In genomic region chr7:127770039-127770905, GRCm38 (mm10) we compare ENCODE assay signal across 8 mouse cellular contexts. TPM values are rescaled to one million over a fixed set of nuclear protein-coding genes. Genes with fewer than 3 reads are reported as not detected.
A peak's percentile ranks its signal among the peaks of the same experiment; 100 is the strongest.
DNase-seq lines count a peak whose midpoint lies in the region; ATAC-seq and TF ChIP-seq lines count a peak whose summit lies in the region.

No protein-coding gene starts in this region.

- TF ChIP-seq CTCF in heart, adult 2 months (IDR thresholded peaks at IDR 0.05) = no peak
- TF ChIP-seq CTCF in ES-Bruce4 (IDR thresholded peaks at IDR 0.05; ENCODE audit: low read depth, low read length) = no peak

- peak; percentile 6; the same call in 1 of the 2 replicates for ATAC-seq in erythroblast, adult 5-6 weeks (replicated peaks; ENCODE audit: low FRiP score, poor library complexity, severe bottlenecking)

- peak overlapping the region; percentile 93 for H3K27ac ChIP-seq in heart, adult 2 months
- peak overlapping the region; percentile 88 for H3K27ac ChIP-seq in ES-Bruce4 (ENCODE audit: insufficient read depth, low read length)

- no peaks in the 10 kb centered on the region for H3K36me3 ChIP-seq in heart, adult 2 months (ENCODE audit: control insufficient read depth, insufficient read depth, low read length)
- peaks cover under 1% of the 10 kb centered on the region; the same call in 1 of the 2 replicates for H3K36me3 ChIP-seq in ES-Bruce4 (ENCODE audit: control insufficient read depth, insufficient read depth, low read length, poor library complexity, severe bottlenecking)

- peaks cover 4% of the 10 kb centered on the region; the same call in 1 of the 2 replicates for H3K4me1 ChIP-seq in heart, adult 2 months (ENCODE audit: control insufficient read depth, insufficient read depth, low read length)
- no peaks in the 10 kb centered on the region for H3K4me1 ChIP-seq in ES-Bruce4 (ENCODE audit: control insufficient read depth, insufficient read depth, low read length)

- no peak for TF ChIP-seq POLR2A in heart, adult 2 months (IDR thresholded peaks at IDR 0.05; ENCODE audit: insufficient read depth, low read depth, low read length)
- no peak for TF ChIP-seq POLR2A in ES-Bruce4 (IDR thresholded peaks at IDR 0.05; ENCODE audit: insufficient read depth, low read length)

- H3K79me2 ChIP-seq in heart, adult 2 months (replicated peaks; ENCODE audit: control insufficient read depth, insufficient read depth, low read length) = no peaks in the 10 kb centered on the region

- H3K9ac ChIP-seq in heart, adult 2 months (ENCODE audit: low read depth, low read length) = peak overlapping the region; percentile 99
- peak overlapping the region; percentile 78 for H3K9ac ChIP-seq in ES-Bruce4 (ENCODE audit: low read depth, poor library complexity, severe bottlenecking)

- H3K27me3 ChIP-seq in heart, adult 2 months (ENCODE audit: control insufficient read depth, insufficient read depth, low read length) = no peaks in the 10 kb centered on the region
- H3K27me3 ChIP-seq in ES-Bruce4 (ENCODE audit: control insufficient read depth, insufficient read depth, low read length, poor library complexity, severe bottlenecking) = no peaks in the 10 kb centered on the region

- 0 out of 2 replicates have a peak, but pooled peaks have one; percentile 11 for TF ChIP-seq EP300 in heart, adult 2 months (IDR thresholded peaks at IDR 0.05; ENCODE audit: insufficient read depth, low read depth, low read length)
- TF ChIP-seq EP300 in ES-Bruce4 (IDR thresholded peaks at IDR 0.05; ENCODE audit: insufficient read depth, low read depth, low read length) = no peak

- H3K9me3 ChIP-seq in ES-Bruce4 (replicated peaks; ENCODE audit: control insufficient read depth, insufficient read depth, low read length, poor library complexity, severe bottlenecking) = no peaks in the 10 kb centered on the region

- peak overlapping the region; percentile 93 for H3K4me3 ChIP-seq in heart, adult 2 months
- peak overlapping the region; percentile 71 for H3K4me3 ChIP-seq in ES-Bruce4 (ENCODE audit: low read depth, low read length)

- 3% methylated on average over 27 of the region's 27 CpGs for WGBS in heart, adult 2 months

- peak; percentile 28 to 40 for DNase-seq in heart, adult 2 months
- DNase-seq in heart, postnatal 4 days = no peak
- DNase-seq in kidney, postnatal 10 days = peak; percentile 26
- peak; percentile 37 for DNase-seq in naive thymus-derived CD4-positive, alpha-beta T cell, adult 2 months (ENCODE audit: low read depth)
- DNase-seq in layer of hippocampus, postnatal 36 days = no peak
- DNase-seq in layer of hippocampus, adult 9-10 months (ENCODE audit: low spot score) = no peak

- intact Hi-C loops in heart, adult 2 months (cut with DNase I) = no loop called here

RNA-seq across cellular contexts. Expression of gene Orai3, which starts 0.7 kb away (rescaled TPM):
- 10 to 100 TPM; 21.9 to 23.5 TPM for total RNA-seq in heart, adult 2 months (2021)
- 27.5 and 31.7 TPM in 2 replicates for polyA plus RNA-seq in heart, adult 2 months (2012; rRNA removed)
- 10 to 100 TPM; 14.7 to 14.8 TPM for total RNA-seq in heart, postnatal 4 days (2021)
- 20.2 and 23.2 TPM in 2 replicates for polyA plus RNA-seq in ES-Bruce4 (2011; ENCODE audit: insufficient read depth, insufficient read length, low read depth, missing spikeins)
- total RNA-seq in erythroblast, adult 5-6 weeks (2015; ENCODE audit: low replicate concordance) = 2.9 and 9.0 TPM in 2 replicates
- 5.7 and 9.8 TPM in 2 replicates for total RNA-seq in erythroblast, adult 5-6 weeks (2017; ENCODE audit: low replicate concordance)
- 10 to 100 TPM; 31.1 to 32.6 TPM for total RNA-seq in layer of hippocampus, postnatal 36 days (2021)

RNA-seq across cellular contexts. Expression of gene Setd1a, which starts 6.2 kb away (rescaled TPM):
- total RNA-seq in heart, adult 2 months (2021) = 10 to 100 TPM; 16.3 to 18.5 TPM
- polyA plus RNA-seq in heart, adult 2 months (2012; rRNA removed) = 7.1 and 8.6 TPM in 2 replicates
- 10 to 100 TPM; 30.8 to 32.0 TPM for total RNA-seq in heart, postnatal 4 days (2021)
- 49.1 and 51.7 TPM in 2 replicates for polyA plus RNA-seq in ES-Bruce4 (2011; ENCODE audit: insufficient read depth, insufficient read length, low read depth, missing spikeins)
- total RNA-seq in erythroblast, adult 5-6 weeks (2015; ENCODE audit: low replicate concordance) = 3.8 and 18.2 TPM in 2 replicates
- total RNA-seq in erythroblast, adult 5-6 weeks (2017; ENCODE audit: low replicate concordance) = 8.9 and 11.3 TPM in 2 replicates
- 10 to 100 TPM; 46.2 to 46.9 TPM for total RNA-seq in layer of hippocampus, postnatal 36 days (2021)

RNA-seq across cellular contexts. Expression of gene Gm49388, which starts 15.1 kb away (rescaled TPM):
- 1 to 10 TPM; 1.6 to 2.6 TPM for total RNA-seq in heart, adult 2 months (2021)
- not detected in 2 replicates for polyA plus RNA-seq in heart, adult 2 months (2012; rRNA removed)
- 1 to 10 TPM; 3.0 to 3.2 TPM for total RNA-seq in heart, postnatal 4 days (2021)
- polyA plus RNA-seq in ES-Bruce4 (2011; ENCODE audit: insufficient read depth, insufficient read length, low read depth, missing spikeins) = not detected in 2 replicates
- 7.5 TPM in 1 of 2 replicates, not detected in the other for total RNA-seq in erythroblast, adult 5-6 weeks (2015; ENCODE audit: low replicate concordance)
- total RNA-seq in erythroblast, adult 5-6 weeks (2017; ENCODE audit: low replicate concordance) = 2.0 and 5.3 TPM in 2 replicates
- 1 to 10 TPM; 2.4 to 2.9 TPM for total RNA-seq in layer of hippocampus, postnatal 36 days (2021)

RNA-seq across cellular contexts. Expression of gene Fbxl19, which starts 25.9 kb away (rescaled TPM):
- total RNA-seq in heart, adult 2 months (2021) = 1 to 10 TPM; 3.3 to 3.4 TPM
- 4.1 and 4.8 TPM in 2 replicates for polyA plus RNA-seq in heart, adult 2 months (2012; rRNA removed)
- total RNA-seq in heart, postnatal 4 days (2021) = 1 to 10 TPM; 6.0 TPM
- 55.1 and 58.3 TPM in 2 replicates for polyA plus RNA-seq in ES-Bruce4 (2011; ENCODE audit: insufficient read depth, insufficient read length, low read depth, missing spikeins)
- total RNA-seq in erythroblast, adult 5-6 weeks (2015; ENCODE audit: low replicate concordance) = 2.7 and 6.0 TPM in 2 replicates
- 3.1 and 6.2 TPM in 2 replicates for total RNA-seq in erythroblast, adult 5-6 weeks (2017; ENCODE audit: low replicate concordance)
- total RNA-seq in layer of hippocampus, postnatal 36 days (2021) = 10 to 100 TPM; 63.5 to 65.2 TPM

RNA-seq across cellular contexts. Expression of gene Hsd3b7, which starts 30.1 kb away (rescaled TPM):
- 10 to 100 TPM in 1 of 2 experiments, 1 to 10 TPM in 1; 9.8 to 12.9 TPM for total RNA-seq in heart, adult 2 months (2021)
- 37.0 and 45.0 TPM in 2 replicates for polyA plus RNA-seq in heart, adult 2 months (2012; rRNA removed)
- total RNA-seq in heart, postnatal 4 days (2021) = 10 to 100 TPM in 1 of 2 experiments, 1 to 10 TPM in 1; 9.6 to 10.3 TPM
- polyA plus RNA-seq in ES-Bruce4 (2011; ENCODE audit: insufficient read depth, insufficient read length, low read depth, missing spikeins) = 7.9 and 11.2 TPM in 2 replicates
- total RNA-seq in erythroblast, adult 5-6 weeks (2015; ENCODE audit: low replicate concordance) = 2.7 and 9.2 TPM in 2 replicates
- 3.8 and 4.3 TPM in 2 replicates for total RNA-seq in erythroblast, adult 5-6 weeks (2017; ENCODE audit: low replicate concordance)
- total RNA-seq in layer of hippocampus, postnatal 36 days (2021) = 1 to 10 TPM; 8.3 to 8.6 TPM

Comparison
In these comparisons a context has a peak if more than half of its experiments do, and no peak if none do; other contexts are left out.
1. DNase-seq: peak in heart, adult 2 months (2 of 2), kidney, postnatal 10 days (single experiment) and naive thymus-derived CD4-positive, alpha-beta T cell, adult 2 months (single experiment); none in heart, postnatal 4 days (single experiment), layer of hippocampus, postnatal 36 days (0 of 2) and layer of hippocampus, adult 9-10 months (single experiment).